Mouse (Mus musculus): ENCODE data around the gene Lhfp. TPM values are rescaled to one million over a fixed set of nuclear protein-coding genes. Genes with fewer than 3 reads are reported as not detected.

Lhfp gene
- polyA plus RNA-seq, 1 experiment, result 17.8 TPM

DNA sequence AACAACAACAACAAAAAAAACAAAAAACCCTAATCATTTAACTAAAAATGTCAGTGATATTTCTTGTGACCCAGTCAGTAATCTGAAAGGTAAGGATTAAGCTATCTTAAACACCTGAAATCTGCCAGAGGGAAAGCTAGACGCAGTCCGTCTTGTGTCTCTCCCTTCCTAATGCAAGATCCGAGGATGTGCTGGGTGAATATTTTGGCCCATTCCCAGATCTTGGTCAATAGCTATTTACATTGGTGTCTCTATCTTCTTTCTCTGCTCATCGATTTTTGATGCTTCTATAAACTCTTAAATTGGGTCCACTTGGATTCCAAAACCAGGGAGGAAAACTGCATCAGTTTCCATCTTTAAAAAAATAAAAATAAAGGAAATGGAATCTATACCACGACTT lies 104.6 kb downstream of the Lhfp start:
- Histone ChIP-seq H3K4me2 (ENCODE audit: low read depth) (no peak overlapping the region), H3K27me3 (ENCODE audit: control insufficient read depth, insufficient read depth, insufficient read length) (no peaks in the 10 kb centered on the region), H3K79me2 (ENCODE audit: control insufficient read depth, insufficient read depth) (peaks cover 3% of the 10 kb centered on the region), H3K4me3 (no peak overlapping the region), H3ac (ENCODE audit: control insufficient read depth, insufficient read length) (no peak overlapping the region), H3K36me3 (ENCODE audit: control insufficient read depth, insufficient read depth) (no peaks in the 10 kb centered on the region)
- TF ChIP-seq POLR2A (IDR thresholded peaks at IDR 0.05; ENCODE audit: insufficient read length, low read depth) (no peak), POLR2AphosphoS2 (IDR thresholded peaks at IDR 0.05; ENCODE audit: insufficient read length, low read depth) (no peak), USF1 (IDR thresholded peaks at IDR 0.05; ENCODE audit: low read depth) (no peak), E2F4 (IDR thresholded peaks at IDR 0.05; ENCODE audit: insufficient read depth) (no peak), TCF12 (IDR thresholded peaks at IDR 0.05; ENCODE audit: insufficient read depth, poor library complexity, severe bottlenecking) (no peak), CEBPB (IDR thresholded peaks at IDR 0.05; ENCODE audit: insufficient read depth, poor library complexity, severe bottlenecking) (no peak), REST (IDR thresholded peaks at IDR 0.05; ENCODE audit: insufficient read depth, insufficient read length) (no peak), MYOG (IDR thresholded peaks at IDR 0.05; ENCODE audit: control insufficient read depth in 1 of 3, insufficient read depth in 1 of 3, insufficient read length in 2 of 3, low read depth in 2 of 3) (no peak), MYOD1 (IDR thresholded peaks at IDR 0.05; ENCODE audit: control insufficient read depth in 1 of 3, insufficient read length in 2 of 3, low read depth in 2 of 3) (no peak), SRF (IDR thresholded peaks at IDR 0.05; ENCODE audit: control insufficient read depth, insufficient read length, low read depth) (no peak), MAX (IDR thresholded peaks at IDR 0.05; ENCODE audit: low read depth) (no peak), TCF3 (IDR thresholded peaks at IDR 0.05; ENCODE audit: insufficient read length, low read depth) (no peak)

DNA sequence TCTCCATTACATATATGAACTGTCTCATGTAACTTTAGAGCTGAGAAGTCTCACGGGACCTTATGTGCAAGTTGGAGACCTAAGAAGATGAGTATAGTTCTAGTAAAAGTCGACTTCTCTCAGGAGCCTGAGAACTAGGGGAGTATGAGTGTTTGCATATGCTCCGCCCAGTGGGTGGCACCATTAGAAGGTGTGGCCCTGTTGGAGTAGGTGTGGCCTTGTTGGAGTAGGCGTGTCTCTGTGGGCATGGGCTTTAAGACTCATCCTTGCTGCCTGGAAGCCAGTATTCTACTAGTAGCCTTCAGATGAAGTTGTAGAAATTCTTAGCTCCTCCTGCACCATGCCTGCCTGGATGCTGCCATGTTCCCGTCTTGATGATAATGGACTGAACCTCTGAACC lies 105.7 kb downstream of the Lhfp start:
- Histone ChIP-seq H3K36me3 (ENCODE audit: control insufficient read depth, insufficient read depth) (no peaks in the 10 kb centered on the region), H3K27me3 (ENCODE audit: control insufficient read depth, insufficient read depth, insufficient read length) (no peaks in the 10 kb centered on the region), H3K4me2 (ENCODE audit: low read depth) (no peak overlapping the region), H3K4me3 (no peak overlapping the region), H3K79me2 (ENCODE audit: control insufficient read depth, insufficient read depth) (no peaks in the 10 kb centered on the region), H3ac (ENCODE audit: control insufficient read depth, insufficient read length) (no peak overlapping the region)
- TF ChIP-seq E2F4 (IDR thresholded peaks at IDR 0.05; ENCODE audit: insufficient read depth), result no peak

DNA sequence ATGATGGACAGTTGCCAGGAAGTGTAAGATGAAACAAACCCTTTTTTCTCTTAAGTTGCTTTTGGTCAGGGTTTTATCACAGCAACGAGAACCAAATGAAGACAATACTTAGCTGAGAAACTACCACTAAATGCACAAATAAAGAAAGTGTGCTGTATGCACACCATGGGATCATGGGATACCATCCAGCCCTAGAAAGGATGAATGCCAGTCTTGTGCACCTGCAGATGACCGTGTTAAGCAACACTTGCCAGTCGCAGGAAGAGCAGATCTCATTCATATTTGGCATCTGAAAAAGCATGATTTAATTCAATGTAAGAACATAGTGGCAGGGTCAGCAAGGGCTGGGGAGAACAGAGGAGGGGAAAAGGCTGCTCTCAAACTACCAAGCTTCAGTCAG lies 107.4 kb downstream of the Lhfp start:
- Histone ChIP-seq H3K36me3 (ENCODE audit: control insufficient read depth, insufficient read depth) (no peaks in the 10 kb centered on the region), H3ac (ENCODE audit: control insufficient read depth, insufficient read length) (no peak overlapping the region), H3K4me3 (no peak overlapping the region), H3K4me2 (ENCODE audit: low read depth) (no peak overlapping the region), H3K79me2 (ENCODE audit: control insufficient read depth, insufficient read depth) (no peaks in the 10 kb centered on the region), H3K27me3 (ENCODE audit: control insufficient read depth, insufficient read depth, insufficient read length) (no peaks in the 10 kb centered on the region)
- no peak for TF ChIP-seq POLR2A (IDR thresholded peaks at IDR 0.05; ENCODE audit: insufficient read length, low read depth)
- no peak for TF ChIP-seq POLR2AphosphoS2 (IDR thresholded peaks at IDR 0.05; ENCODE audit: insufficient read length, low read depth)
- TF ChIP-seq MYOG (IDR thresholded peaks at IDR 0.05; ENCODE audit: control insufficient read depth in 1 of 3, insufficient read depth in 1 of 3, insufficient read length in 2 of 3, low read depth in 2 of 3), result no peak
- no peak for TF ChIP-seq REST (IDR thresholded peaks at IDR 0.05; ENCODE audit: insufficient read depth, insufficient read length)
- TF ChIP-seq SRF (IDR thresholded peaks at IDR 0.05; ENCODE audit: control insufficient read depth, insufficient read length, low read depth), result no peak
- TF ChIP-seq CEBPB (IDR thresholded peaks at IDR 0.05; ENCODE audit: insufficient read depth, poor library complexity, severe bottlenecking), result no peak
- no peak for TF ChIP-seq MAX (IDR thresholded peaks at IDR 0.05; ENCODE audit: low read depth)
- TF ChIP-seq MYOD1 (IDR thresholded peaks at IDR 0.05; ENCODE audit: control insufficient read depth in 1 of 3, insufficient read length in 2 of 3, low read depth in 2 of 3), result no peak
- no peak for TF ChIP-seq TCF3 (IDR thresholded peaks at IDR 0.05; ENCODE audit: insufficient read length, low read depth)
- TF ChIP-seq TCF12 (IDR thresholded peaks at IDR 0.05; ENCODE audit: insufficient read depth, poor library complexity, severe bottlenecking), result no peak
- TF ChIP-seq USF1 (IDR thresholded peaks at IDR 0.05; ENCODE audit: low read depth), result no peak
- no peak for TF ChIP-seq E2F4 (IDR thresholded peaks at IDR 0.05; ENCODE audit: insufficient read depth)

DNA sequence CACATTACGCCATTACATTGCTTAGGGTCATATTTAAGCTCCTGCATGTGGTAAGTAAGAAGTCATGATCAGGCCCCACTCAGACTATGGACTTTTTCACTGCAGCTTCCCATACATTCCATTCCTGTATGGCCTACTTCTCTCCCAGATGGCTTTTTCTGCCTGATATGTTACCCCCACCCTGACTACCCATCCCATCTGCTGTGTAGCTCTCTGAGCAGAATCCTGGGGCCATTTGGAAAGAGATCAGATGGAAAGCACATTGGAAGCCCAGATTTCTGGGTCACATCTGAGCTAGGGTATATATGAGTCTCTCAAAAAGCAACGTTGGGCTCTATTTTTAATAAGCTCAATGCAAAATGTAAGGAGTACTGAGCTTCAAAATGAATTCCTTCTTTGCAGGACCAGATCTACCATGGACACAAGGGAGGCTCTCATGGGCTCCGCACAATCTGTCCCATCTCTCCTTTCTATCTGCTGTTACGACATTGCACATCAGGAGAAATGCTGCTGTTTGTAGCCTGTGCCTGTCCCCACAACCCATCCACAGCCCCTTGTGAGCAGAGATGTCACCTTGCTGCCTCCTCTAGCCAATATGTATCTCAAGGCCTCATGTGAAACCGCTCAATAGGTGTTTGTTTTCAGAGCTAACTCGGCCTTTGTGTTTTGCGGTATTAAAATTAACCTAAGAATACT lies 108.4 kb downstream of the Lhfp start:
- no peak overlapping the region for H3K4me3 ChIP-seq
- no peak overlapping the region for H3ac ChIP-seq (ENCODE audit: control insufficient read depth, insufficient read length)
- H3K79me2 ChIP-seq (ENCODE audit: control insufficient read depth, insufficient read depth), result no peaks in the 10 kb centered on the region
- no peaks in the 10 kb centered on the region for H3K27me3 ChIP-seq (ENCODE audit: control insufficient read depth, insufficient read depth, insufficient read length)
- TF ChIP-seq TCF3 (IDR thresholded peaks at IDR 0.05; ENCODE audit: insufficient read length, low read depth) (no peak), MYOD1 (IDR thresholded peaks at IDR 0.05; ENCODE audit: control insufficient read depth in 1 of 3, insufficient read length in 2 of 3, low read depth in 2 of 3) (no peak), E2F4 (IDR thresholded peaks at IDR 0.05; ENCODE audit: insufficient read depth) (no peak), MYOG (IDR thresholded peaks at IDR 0.05; ENCODE audit: control insufficient read depth in 1 of 3, insufficient read depth in 1 of 3, insufficient read length in 2 of 3, low read depth in 2 of 3) (no peak), TCF12 (IDR thresholded peaks at IDR 0.05; ENCODE audit: insufficient read depth, poor library complexity, severe bottlenecking) (no peak), REST (IDR thresholded peaks at IDR 0.05; ENCODE audit: insufficient read depth, insufficient read length) (no peak), POLR2AphosphoS2 (IDR thresholded peaks at IDR 0.05; ENCODE audit: insufficient read length, low read depth) (no peak), SRF (IDR thresholded peaks at IDR 0.05; ENCODE audit: control insufficient read depth, insufficient read length, low read depth) (no peak)
- no peaks in the 10 kb centered on the region for H3K36me3 ChIP-seq (ENCODE audit: control insufficient read depth, insufficient read depth)
- no peak overlapping the region for H3K4me2 ChIP-seq (ENCODE audit: low read depth)

DNA sequence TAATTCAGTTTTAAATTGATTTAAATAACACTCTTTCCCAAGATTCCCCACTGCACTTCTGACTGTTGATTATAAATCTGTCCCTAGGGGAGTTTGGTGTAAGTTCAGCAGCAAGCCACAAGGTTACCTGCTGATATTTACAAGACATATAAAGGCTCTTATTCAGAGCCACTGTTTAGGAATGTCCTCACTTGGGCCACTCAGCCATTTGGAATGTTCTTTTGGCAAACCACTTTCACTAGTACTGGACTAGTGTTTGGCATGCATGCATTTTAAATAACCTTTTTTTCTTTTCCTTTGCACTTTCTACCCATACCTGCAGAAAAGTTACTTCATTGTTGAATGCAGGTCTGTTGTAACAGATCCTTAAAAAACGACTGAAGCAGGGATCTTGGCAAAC lies 109.8 kb downstream of the Lhfp start:
- Histone ChIP-seq H3K79me2 (ENCODE audit: control insufficient read depth, insufficient read depth) (no peaks in the 10 kb centered on the region), H3ac (ENCODE audit: control insufficient read depth, insufficient read length) (no peak overlapping the region), H3K4me3 (no peak overlapping the region), H3K36me3 (ENCODE audit: control insufficient read depth, insufficient read depth) (no peaks in the 10 kb centered on the region), H3K27me3 (ENCODE audit: control insufficient read depth, insufficient read depth, insufficient read length) (no peaks in the 10 kb centered on the region), H3K4me2 (ENCODE audit: low read depth) (no peak overlapping the region)
- TF ChIP-seq TCF12 (IDR thresholded peaks at IDR 0.05; ENCODE audit: insufficient read depth, poor library complexity, severe bottlenecking) (no peak), MAX (IDR thresholded peaks at IDR 0.05; ENCODE audit: low read depth) (no peak), USF1 (IDR thresholded peaks at IDR 0.05; ENCODE audit: low read depth) (no peak), POLR2AphosphoS2 (IDR thresholded peaks at IDR 0.05; ENCODE audit: insufficient read length, low read depth) (no peak), MYOD1 (IDR thresholded peaks at IDR 0.05; ENCODE audit: control insufficient read depth in 1 of 3, insufficient read length in 2 of 3, low read depth in 2 of 3) (no peak), MYOG (IDR thresholded peaks at IDR 0.05; ENCODE audit: control insufficient read depth in 1 of 3, insufficient read depth in 1 of 3, insufficient read length in 2 of 3, low read depth in 2 of 3) (no peak), POLR2A (IDR thresholded peaks at IDR 0.05; ENCODE audit: insufficient read length, low read depth) (no peak), TCF3 (IDR thresholded peaks at IDR 0.05; ENCODE audit: insufficient read length, low read depth) (no peak)

Measured in myocyte (in vitro differentiated cells).